Mouse (Mus musculus) kidney, adult 18-20 months (tissue): ENCODE measurements around the gene Stac2.

Experiments
- DNase-seq: peaks from one replicate; pipeline ENCODE4 v3.0.0; 2021

Gene Stac2

DNA sequence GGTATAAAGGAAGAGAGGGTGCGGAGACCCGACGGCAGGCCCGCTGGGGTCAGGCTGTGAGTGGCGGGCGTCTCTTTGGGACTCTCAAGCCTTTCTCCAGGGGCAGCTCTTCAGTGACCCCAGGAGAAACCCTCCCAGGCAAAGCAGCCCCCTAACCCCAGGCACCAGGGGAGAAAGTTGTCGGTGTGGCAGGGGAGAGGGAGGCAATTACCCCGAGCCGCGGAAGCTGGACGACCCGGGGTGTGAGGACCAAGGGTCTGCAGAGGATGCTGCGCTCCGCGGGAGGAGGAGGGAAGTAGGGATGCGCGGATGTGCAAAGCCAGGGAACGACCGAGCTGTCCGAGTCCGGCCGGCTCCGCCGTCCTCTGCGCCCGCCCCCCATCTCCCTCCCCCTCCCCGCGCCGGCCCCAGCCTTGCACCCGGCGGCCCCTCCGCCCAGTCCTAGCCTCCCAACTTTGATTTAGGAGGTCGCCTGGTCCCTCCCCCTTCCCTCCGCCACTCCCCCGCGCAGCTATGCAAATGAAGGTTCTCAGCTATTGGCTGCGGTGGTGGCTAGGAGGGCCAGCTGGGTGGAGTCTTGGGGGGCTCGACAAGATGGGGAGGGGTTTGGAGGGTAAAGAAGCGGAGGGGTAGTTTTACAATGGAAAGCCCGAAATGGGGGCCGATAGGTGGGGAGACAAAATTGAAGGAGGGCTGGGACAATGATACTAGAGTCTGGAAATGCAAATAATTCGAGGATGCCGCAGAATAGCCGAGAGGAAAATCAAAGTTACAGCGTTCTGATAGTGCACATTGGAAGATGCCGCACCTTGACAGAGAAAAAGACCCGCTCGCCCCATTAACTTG is at the start of gene Stac2:
TSS of gene Stac2 (minus strand) at position 474 of the 846 bp plus-strand sequence.
- peak; percentile 65 for DNase-seq

DNA sequence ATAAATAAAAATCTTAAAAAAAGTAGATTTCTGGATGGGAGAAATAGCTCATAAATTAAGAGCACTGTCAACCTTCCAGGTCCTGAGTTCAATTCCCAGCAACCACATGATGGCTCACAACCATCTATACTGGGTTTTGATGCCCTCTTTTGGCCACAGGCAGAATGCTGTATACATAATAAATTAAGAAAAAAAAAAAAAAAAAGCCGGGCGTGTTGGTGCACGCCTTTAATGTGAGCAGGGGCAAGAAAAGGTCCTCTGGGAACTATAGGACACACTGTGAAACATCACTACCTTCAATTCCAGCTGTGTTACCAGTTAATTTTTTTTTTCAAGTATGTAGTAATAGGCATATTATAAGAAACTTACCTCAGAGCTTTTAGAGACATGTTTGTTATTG is 48.1 kb upstream of the Stac2 start:
- no peak for DNase-seq

DNA sequence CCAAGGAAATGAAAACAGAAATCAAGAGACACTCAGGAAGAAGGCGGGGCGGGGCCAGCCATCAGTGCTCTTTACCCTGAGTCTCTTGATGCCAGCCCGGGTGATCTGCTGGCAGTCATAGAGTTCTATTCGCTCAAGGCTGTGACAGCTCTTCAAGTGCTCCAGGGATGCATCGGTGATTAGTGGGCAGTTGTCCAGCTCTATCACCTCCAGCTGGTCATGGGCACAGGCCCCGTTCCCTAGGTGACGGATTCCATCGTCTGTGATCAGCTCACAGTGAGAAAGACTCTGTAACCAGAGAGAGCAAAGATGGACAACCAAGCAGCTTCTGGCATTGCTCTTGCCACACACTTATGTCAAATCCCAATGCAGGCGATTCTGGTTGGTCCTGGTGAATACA is 37.3 kb upstream of the Stac2 start:
- DNase-seq = no peak

DNA sequence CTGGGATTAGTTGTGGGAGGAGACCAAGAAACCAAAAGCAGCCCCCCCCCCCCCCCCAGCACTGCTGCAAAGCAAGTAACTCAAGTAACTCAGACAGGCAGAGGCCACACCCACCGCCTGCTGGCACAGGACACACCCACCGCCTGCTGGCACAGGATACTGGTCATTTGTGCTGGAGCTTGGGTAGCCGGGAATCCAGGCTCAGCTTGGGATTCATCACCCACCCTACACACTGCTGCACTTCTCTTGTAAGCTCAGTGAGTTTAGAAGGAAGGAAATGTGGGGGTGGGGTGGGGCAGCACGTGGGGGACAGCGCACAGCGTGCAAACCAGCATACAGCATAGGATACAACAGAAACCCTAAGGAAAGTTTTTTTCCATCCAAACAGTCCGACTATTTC is 35.0 kb upstream of the Stac2 start:
- peak; percentile 27 for DNase-seq

DNA sequence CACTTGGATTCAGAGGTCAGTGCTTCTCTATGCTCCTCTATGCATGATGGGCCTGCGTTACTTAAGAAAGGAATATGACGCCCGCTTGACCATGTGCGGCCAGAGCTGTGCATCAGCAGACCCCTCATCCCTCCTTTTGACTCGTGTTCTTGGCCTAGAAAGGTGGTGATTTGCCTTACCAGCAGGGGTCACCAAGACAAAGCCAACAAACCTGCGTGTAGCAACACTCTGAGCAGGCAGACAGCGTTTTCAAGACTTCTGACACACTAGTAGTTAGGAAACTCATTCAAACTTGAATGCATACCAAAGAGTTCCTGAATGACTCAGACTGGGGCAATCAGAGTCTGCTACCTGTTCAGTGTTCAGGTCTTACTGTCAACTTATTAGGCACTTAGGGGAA is 33.3 kb upstream of the Stac2 start:
- no peak for DNase-seq

DNA sequence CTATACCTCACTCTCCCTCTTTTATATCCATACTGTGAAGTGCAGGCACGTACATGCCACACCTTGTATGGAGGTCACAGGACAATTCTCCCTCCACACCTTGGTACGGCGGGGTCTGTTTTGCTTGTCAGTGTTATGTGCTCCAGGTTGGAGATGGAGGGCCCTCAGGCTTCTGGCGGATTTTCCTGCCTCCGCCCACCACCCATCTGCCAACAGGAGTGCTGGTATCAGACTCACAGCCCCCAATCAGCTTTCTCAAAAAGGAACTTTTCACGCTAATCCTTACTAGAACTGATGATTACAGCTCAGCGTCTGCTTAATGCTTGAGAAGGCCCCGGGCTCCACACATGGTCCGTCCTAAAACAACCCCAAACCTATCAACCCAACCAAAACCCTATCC is 32.9 kb upstream of the Stac2 start:
- no peak for DNase-seq

DNA sequence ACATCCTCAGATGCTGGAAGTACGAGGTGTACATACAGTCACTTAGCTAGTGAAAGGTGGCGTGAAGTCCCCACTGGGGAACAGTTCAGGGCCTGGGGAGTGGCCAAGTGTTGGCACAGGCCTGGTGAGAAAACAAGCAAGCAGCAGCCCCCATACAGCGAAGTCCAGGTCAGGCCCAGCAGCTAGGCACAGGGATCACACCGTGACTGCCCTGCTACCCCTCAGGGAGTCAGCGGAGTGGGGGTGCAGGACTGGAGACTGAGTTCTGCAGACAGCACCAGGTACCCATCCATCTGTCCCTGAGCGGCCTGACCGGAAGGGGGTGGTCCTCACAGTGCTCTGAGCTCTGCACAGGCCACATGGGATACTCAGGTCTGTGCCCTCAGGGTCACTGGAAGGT is 29.5 kb upstream of the Stac2 start:
- DNase-seq = no peak

DNA sequence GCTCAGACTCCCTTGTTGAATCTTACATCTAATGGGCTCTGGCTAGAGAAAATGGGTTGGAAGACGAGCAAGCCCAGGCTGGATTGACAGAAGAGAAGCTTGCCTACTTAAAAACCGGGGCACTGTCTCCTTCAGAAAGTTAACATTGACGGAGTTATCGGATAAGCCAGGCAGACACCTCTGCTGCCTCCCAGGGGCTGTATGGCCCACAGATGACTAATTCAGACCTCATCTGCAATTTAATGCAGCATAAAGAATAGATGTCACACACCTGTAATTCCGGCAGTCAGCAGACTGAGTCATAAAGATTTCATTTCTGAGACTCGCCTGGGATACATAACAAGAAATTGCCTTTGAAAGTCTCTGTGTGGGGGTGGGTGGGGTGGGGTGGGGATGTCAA is 27.2 kb upstream of the Stac2 start:
- DNase-seq = no peak

DNA sequence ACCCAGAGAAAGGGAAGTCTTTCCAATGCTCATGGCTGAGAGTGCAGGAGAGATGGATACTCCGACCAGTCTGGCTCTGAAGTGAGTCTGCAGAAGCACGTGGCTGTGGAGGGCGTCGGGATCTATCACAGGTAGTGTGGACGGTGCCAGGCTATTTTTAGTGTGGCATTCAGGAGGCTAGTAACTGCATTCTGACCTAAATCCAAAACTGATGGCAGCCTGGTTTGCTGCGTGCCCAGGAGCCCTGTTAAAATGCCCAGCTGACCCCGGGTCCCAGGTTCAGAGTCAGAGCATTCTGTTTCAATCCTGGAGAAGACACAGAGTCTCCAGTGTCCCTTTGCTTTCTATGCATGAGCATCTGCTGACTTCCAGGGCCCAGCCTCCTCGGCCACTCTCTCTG is 23.8 kb upstream of the Stac2 start:
- DNase-seq = peak; percentile 16

DNA sequence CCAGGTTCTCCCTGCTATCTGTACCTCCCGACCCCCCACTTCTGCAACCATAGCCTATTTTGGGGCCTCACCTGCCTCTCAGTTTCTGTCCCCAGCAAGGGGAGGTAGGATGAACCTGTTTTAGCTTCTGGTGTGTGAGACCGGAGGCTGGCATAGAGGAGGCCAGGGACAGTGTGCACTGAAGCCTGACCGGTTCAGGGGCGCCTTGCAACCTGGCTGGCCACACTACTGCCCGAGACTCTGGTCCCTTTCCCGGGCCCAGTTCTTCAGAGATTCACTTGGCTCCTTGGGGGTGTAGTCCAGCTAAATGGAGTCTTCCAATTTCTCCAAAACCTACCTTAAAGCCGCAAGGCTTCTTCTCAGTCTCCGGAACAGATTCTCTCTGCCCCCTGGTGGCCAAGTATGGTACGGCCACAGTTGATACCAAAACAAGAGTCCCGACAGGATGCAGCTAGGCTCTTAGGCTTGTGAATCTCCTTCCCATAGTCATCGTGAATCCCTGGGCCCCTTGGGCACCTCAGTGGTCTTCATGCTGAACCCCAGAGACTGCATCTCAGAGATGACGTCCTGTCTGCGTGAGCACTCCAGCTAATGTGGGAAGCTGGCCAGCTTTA is 22.0 kb upstream of the Stac2 start:
- DNase-seq = peak; percentile 90

DNA sequence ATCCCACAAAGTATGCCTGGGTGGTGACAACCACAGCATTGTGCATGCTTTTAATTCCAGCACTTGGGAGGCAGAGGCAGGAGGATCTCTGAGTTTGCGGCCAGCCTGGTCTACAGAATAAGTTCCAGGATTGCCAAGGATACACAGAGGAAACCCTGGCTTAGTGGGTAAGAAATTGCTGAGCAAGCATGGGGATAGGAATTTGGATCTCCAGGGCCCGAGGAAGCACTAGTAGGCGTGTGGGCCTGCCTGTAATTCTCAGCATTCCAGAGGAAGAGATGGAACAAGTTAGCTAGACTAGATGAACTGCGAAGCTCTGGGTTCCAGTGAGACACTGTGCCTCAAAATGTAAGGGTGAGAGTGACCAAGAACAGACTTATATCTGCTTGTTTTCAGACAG is 20.2 kb upstream of the Stac2 start:
- no peak for DNase-seq

DNA sequence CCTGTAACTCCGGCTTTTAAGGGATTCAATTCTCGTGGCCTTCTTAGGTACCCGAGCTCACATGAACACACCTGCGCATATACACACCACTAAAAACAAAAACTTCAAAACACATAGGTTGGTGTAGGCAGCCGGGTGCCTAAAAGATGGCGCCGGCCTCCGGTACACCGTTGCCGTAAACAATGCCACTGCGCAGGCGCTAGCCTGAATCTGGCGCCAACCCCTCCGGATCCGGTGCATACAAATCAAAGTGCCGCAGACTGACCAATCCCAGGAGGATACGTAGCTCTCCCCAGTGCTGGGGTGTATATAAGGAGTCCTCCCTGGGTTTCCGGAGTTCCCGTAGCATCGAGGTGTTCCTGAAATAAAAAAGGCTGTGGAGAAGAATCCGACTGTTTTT is 14.0 kb upstream of the Stac2 start:
- no peak for DNase-seq

DNA sequence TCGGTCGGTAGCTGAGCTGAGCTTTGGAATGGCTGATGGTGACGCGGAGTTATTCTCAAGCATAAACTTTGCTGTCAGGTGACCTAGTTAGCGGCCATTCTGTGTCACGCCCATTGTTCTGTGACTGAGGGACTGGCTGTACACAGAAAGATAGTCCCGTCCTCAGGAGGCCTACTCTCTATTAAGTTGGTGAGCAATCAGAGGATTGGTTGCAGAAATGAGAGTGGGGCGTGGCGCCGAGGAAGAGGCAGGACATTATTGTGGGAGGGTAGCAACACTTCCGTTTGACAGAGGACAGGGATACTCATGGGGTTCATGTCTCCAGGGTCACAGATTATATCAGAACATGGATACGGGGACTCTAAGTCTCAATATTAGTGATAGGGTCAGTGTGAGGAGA is 12.9 kb upstream of the Stac2 start:
- DNase-seq = no peak

DNA sequence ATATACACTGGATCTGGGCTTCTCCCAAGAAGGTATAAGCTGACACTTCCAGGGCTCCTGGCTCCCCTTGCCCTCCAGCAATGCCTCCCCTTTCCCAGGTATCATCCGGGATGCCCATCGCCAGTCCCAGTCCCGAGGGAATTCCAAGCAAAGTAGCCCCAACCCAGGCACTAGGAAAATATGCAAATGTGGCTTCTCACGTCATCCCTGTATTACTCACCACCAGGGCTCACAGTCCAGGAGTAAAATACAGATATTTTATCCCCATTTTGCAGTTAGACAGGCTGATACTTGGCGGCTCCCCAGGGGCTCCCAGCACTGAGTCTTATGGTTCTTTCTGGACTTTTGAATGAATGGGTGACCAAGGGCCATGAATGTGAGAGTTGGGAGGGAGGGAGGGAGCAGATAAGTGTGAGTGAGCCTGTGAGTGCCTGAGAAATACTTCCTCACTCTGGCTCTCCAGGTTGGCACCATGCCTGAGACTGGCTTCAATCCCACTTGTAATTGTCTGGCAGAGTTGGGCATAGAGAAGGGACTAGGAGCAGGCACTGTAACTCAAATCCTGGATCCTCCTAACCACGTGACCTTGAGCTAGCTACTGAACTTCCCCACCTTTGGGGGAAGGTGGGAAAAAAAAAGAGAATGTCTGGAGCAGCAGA is 8.8 kb upstream of the Stac2 start:
- peak; percentile 28 for DNase-seq

DNA sequence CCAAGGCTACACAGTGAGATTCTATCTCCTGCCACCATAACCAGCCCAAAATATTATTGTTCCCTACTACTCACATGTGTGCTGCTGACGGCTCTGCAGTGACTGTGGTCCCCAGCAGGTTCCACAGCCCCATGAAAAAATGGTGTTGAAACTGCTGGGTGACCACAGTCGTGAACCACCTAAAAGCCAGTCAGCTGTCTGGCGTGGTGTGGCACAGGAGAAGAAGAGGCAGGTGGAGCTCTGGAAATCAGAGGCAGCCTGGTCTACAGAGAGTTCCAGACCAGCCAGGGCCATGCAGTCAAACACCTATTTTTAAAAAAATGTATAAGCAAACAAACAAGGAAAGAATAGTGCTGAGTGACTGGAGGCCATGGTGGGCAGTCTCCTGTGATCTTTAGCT is 8.2 kb upstream of the Stac2 start:
- no peak for DNase-seq

DNA sequence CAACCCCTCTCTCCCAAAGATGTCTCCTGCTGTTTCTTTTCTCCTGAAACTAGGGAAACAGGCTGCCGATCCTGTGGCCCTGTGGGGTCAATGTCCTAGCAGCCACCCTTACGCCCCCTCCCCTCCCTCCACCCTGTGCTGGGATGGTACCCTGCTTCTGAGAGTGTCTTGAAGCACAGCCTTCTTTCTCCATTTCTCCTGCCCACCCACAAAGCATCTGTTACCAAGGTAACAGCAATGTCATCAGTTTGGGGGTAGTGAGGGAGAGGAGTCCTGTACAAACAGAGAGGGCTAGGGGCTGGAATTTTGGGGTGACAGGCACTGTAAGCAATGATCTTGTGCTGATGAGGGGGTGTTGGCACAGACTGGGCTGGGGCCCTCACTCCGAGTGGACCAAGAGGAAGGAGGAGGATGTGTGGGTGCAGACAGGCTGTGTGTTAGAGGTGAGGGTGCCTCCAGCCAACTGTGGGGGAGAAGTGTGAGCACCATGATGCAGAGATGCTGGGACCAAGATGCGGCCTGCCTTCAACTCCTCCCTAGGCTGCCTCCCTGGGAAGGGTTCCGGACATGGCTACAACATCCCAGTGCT is 6.9 kb upstream of the Stac2 start:
- no peak for DNase-seq

DNA sequence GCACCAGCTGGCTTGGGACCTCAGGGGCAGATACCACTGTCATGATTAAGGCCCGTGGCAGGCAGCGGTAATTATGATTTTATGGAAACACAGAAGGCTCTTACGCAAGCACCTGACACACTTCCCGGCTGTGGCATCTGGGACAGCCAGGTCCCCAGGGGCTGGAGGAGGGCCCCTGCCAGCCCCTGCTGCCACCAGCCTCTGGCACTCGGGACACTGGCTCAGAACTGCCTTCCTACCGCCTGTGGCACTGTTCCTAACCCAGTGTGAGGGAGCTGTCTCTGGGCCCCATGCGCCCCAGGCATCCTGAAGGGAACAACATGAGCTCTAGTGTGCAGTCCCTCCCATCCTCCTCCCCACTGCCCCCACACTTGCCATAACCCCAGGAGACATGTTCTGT is 6.4 kb upstream of the Stac2 start:
- no peak for DNase-seq

DNA sequence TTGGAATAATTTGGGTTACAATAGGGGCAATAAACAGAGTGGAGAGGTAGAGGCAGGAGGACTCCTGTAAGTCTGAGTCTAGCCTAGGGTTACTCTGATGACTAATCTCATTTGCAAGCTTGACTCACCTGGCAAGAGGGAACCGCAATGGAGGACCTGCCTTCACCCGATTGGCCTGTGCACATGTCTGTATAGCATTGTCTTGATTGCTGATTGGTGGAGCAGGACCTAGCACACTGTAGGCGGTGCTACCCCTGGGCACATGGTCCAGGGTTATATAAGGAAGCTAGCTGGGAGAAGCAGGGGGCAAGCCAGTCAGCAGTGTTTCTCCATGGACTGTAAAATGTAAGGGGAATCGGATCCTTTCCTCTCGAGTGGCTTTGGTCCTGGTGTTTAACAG is 4.7 kb upstream of the Stac2 start:
- no peak for DNase-seq

DNA sequence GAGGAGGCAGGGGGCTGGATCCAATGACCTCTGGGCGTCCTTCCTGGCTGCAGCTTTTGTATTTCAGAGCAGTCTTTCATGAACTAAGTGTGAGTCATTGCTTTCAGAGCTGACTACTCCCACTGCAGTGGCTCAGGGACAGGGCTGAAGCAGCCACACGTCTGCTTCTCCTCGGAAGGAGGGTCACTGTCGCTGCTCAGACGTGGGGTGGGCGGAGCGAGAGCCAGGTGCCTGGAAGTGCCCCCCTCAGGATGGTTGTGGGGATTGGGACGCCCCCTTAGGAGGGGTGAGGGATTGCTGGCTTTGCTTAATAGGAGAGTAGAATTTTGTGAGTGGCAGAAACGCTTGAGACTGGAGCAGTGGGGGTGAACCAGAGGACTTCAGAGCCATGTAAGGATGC is 4.2 kb upstream of the Stac2 start:
- DNase-seq = no peak

DNA sequence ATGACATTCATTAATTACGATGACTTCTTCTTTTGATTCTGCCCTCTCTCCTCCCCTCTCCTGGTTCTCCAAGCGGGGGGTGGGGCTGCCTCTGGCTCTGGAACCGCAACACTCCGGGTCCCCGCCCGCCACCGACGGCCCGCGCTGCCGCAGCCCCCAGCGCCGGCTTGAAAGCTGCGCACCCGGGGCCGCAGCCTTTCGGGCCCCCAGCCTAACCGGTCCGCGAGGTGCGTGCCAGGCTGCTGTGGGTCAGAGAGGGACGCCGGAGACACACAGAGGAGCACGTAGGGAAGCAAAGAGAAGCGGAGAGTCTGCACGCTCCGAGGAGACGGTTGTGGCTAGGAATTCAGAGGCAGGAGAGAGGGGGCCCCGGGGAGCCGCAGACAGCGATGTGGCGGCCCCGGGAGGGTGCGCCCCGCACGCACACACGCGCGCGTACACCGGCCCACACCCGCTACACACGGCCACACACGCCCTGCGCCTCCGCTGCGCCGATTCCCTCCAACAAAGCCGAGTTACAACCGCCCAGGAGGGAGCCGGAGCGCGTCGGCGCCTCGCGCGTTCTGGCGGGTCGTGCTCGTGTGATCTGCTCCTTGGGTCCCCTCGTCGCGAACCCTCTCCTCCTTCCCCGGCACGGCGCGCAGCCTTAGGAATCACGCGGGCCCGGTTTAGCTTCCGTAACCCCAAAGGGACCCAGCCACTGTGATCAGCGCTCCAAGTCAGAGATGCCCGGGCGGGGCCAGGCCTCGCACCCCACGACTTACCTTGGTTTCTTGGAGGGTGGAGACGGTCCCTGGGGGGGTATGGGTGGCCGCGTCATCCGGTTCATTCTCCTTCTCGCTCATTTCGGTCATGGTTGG is 903 bp downstream of the Stac2 start:
- DNase-seq = peak; percentile 23

DNA sequence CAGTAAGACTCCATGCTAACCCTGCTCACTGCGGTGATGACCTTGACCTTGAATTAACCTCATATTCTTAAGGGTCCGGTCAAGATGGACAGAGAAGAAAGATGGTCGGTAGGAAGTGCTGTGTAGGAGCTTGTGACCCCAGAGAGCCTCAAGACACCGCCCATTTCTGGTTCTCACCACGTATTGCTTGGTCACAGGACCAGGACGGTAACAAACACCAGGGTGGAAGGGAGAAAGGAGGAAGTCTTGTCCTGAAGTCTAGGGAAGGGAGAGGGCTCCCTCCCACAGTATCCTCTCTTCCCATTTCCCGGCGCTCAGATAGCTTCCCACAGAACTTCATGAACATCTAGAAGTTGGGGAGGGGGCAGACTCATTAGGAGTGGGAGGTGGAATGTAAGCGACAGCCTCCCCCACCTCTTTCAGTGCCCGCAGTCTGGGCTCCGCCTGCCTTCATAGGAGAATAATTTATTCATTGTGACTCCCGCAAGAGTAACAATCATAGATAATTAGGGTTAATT is 1.6 kb downstream of the Stac2 start:
- DNase-seq = no peak

DNA sequence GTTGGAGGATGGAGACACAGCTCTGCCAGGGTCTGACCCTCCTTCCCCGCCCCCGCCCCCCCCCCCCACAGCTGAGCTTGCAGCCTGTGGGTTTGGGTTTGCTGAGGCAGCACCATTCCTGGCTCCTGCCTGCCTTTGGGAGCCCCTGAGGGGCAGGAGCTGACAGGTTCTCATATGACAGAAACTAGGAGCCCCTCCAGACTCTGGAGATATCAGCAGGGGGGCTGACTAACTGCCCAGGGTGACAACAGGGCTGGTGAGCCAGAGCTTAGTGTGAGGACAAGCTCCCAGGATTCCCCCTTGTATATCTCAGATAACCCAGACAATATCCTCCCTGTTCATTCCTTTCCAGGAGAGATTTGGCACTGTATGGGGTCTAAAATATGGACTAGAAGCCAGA is 2.3 kb downstream of the Stac2 start:
- no peak for DNase-seq

DNA sequence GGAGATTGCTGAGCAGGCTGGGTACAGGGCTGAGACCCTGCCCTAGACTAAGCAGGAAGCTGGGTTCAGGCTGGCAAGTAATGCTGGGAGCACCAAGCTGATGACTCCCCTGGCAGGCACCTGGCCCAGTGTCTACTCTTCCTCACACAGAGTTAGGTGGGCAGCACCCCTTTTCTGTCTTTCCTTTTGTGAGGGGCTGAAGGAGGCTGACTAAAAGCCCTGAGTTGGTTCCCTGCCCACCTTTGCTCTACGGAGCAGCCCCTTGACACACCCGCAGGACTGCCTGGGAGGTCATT is 2.8 kb downstream of the Stac2 start:
- DNase-seq = no peak
